Mouse (Mus musculus) neural tube, embryonic 13.5 days (tissue): ENCODE measurements at regions not wholly inside any gene's neighbourhood (a gene's known extent, or its start where the extent isn't known, plus 50 kb on each side); places are given as distances from the start of the nearest gene placed in this dataset.

Experiments
- ATAC-seq: fragments of 200-750 bp; cut with Nextera tagmentation; 2 replicates; pipeline ENCODE4 v1.8.0; 2017; ENCODE audit warnings: low read depth, mild to moderate bottlenecking, moderate TSS enrichment, moderate library complexity
- H3K27ac ChIP-seq: fragments of 300-500 bp; sonication (generic); replicated peaks from 2 replicates; pipeline ENCODE4 v1.5.1; 2015; ENCODE audit warnings: moderate library complexity, mild to moderate bottlenecking, inconsistent platforms
- H3K27me3 ChIP-seq: fragments of 300-500 bp; sonication (generic); 2 replicates; pipeline ENCODE4 v1.6.1; 2015; ENCODE audit warnings: mild to moderate bottlenecking, inconsistent platforms
- H3K36me3 ChIP-seq: fragments of 300-500 bp; sonication (generic); 2 replicates; pipeline ENCODE4 v1.6.1; 2015; ENCODE audit warnings: mild to moderate bottlenecking, inconsistent platforms
- H3K4me1 ChIP-seq: fragments of 300-500 bp; sonication (generic); replicated peaks from 2 replicates; pipeline ENCODE4 v1.6.1; 2015; ENCODE audit warnings: inconsistent platforms
- H3K4me2 ChIP-seq: fragments of 300-500 bp; sonication (generic); 2 replicates; pipeline ENCODE4 v1.6.1; 2015; ENCODE audit warnings: inconsistent platforms, mild to moderate bottlenecking, moderate library complexity
- H3K4me3 ChIP-seq: fragments of 300-500 bp; sonication (generic); 2 replicates; pipeline ENCODE4 v1.5.1; 2015; ENCODE audit warnings: mild to moderate bottlenecking, inconsistent platforms
- H3K9ac ChIP-seq: fragments of 300-500 bp; sonication (generic); 2 replicates; pipeline ENCODE4 v1.6.1; 2015; ENCODE audit warnings: moderate library complexity, mild to moderate bottlenecking, inconsistent platforms
- H3K9me3 ChIP-seq: fragments of 300-500 bp; sonication (generic); 2 replicates; pipeline ENCODE4 v1.6.1; 2016; ENCODE audit warnings: inconsistent platforms
- WGBS: fragments of 180-500 bp; shearing (Covaris S2); methylation state at CpG from one replicate; pipeline ENCODE4 v1.1.7; 2015; 5-methylcytosine and 5-hydroxymethylcytosine counted together

GRCm38 (mm10) chr19:59646656-59647055, 188.5 kb downstream of the Emx2 start:
- H3K36me3 ChIP-seq = no peaks in the 10 kb centered on the region
- ATAC-seq = peak; percentile 19; the same call in 1 of the 2 replicates
- WGBS = 32% methylated on average over 7 of the region's 7 CpGs
- no peak overlapping the region for H3K27ac ChIP-seq
- no peaks in the 10 kb centered on the region for H3K9me3 ChIP-seq
- H3K9ac ChIP-seq = no peak overlapping the region
- no peak overlapping the region for H3K4me2 ChIP-seq
- peaks cover 26% of the 10 kb centered on the region for H3K4me1 ChIP-seq
- no peaks in the 10 kb centered on the region for H3K27me3 ChIP-seq
- no peak overlapping the region for H3K4me3 ChIP-seq

GRCm38 (mm10) chr19:59649421-59649820, 191.2 kb downstream of the Emx2 start:
- no peak overlapping the region for H3K9ac ChIP-seq
- no peak for ATAC-seq
- WGBS = 62% methylated on average over 5 of the region's 5 CpGs

GRCm38 (mm10) chr19:59650611-59651329, 192.6 kb downstream of the Emx2 start:
- Histone ChIP-seq H3K27ac (no peak overlapping the region), H3K36me3 (no peaks in the 10 kb centered on the region), H3K9me3 (no peaks in the 10 kb centered on the region), H3K27me3 (no peaks in the 10 kb centered on the region), H3K9ac (no peak overlapping the region), H3K4me2 (no peak overlapping the region), H3K4me1 (peaks cover 26% of the 10 kb centered on the region), H3K4me3 (no peak overlapping the region)
- WGBS = 68% methylated on average over 10 of the region's 10 CpGs
- no peak for ATAC-seq

More at GRCm38 (mm10) chr19:59649421-59649820, 191.2 kb downstream of the Emx2 start:
- Histone ChIP-seq H3K36me3 (no peaks in the 10 kb centered on the region), H3K4me1 (peaks cover 26% of the 10 kb centered on the region), H3K4me3 (no peak overlapping the region), H3K27me3 (no peaks in the 10 kb centered on the region), H3K27ac (no peak overlapping the region), H3K9me3 (no peaks in the 10 kb centered on the region), H3K4me2 (no peak overlapping the region)

- 50% methylated on average over 18 of the region's 18 CpGs for WGBS
- no peaks in the 10 kb centered on the region for H3K27me3 ChIP-seq
- ATAC-seq = no peak
Measured at GRCm38 (mm10) chr19:59653631-59654367, 195.6 kb downstream of the Emx2 start.

GRCm38 (mm10) chr19:59655321-59655720, 197.1 kb downstream of the Emx2 start:
- no peak overlapping the region for H3K27ac ChIP-seq
- no peak overlapping the region for H3K4me2 ChIP-seq
- no peaks in the 10 kb centered on the region for H3K36me3 ChIP-seq
- ATAC-seq = no peak
- 98% methylated on average over 2 of the region's 2 CpGs for WGBS
- no peak overlapping the region for H3K4me3 ChIP-seq
- H3K9me3 ChIP-seq = no peaks in the 10 kb centered on the region
- peaks cover 10% of the 10 kb centered on the region for H3K4me1 ChIP-seq
- H3K9ac ChIP-seq = no peak overlapping the region
- no peaks in the 10 kb centered on the region for H3K27me3 ChIP-seq

More at GRCm38 (mm10) chr19:59653631-59654367, 195.6 kb downstream of the Emx2 start:
- Histone ChIP-seq H3K36me3 (no peaks in the 10 kb centered on the region), H3K9me3 (no peaks in the 10 kb centered on the region), H3K9ac (no peak overlapping the region), H3K4me2 (no peak overlapping the region), H3K27ac (no peak overlapping the region), H3K4me3 (no peak overlapping the region), H3K4me1 (peaks cover 19% of the 10 kb centered on the region)

GRCm38 (mm10) chr19:59669793-59670192, 211.6 kb downstream of the Emx2 start:
- no peak overlapping the region for H3K4me2 ChIP-seq
- no peak for ATAC-seq
- no peaks in the 10 kb centered on the region for H3K27me3 ChIP-seq
- no peak overlapping the region for H3K4me3 ChIP-seq
- H3K9ac ChIP-seq = no peak overlapping the region
- no peak overlapping the region for H3K27ac ChIP-seq
- H3K4me1 ChIP-seq = no peaks in the 10 kb centered on the region
- no peaks in the 10 kb centered on the region for H3K36me3 ChIP-seq
- no peaks in the 10 kb centered on the region for H3K9me3 ChIP-seq

GRCm38 (mm10) chr19:59673537-59673936, 215.4 kb downstream of the Emx2 start:
- no peak overlapping the region for H3K4me3 ChIP-seq
- H3K4me1 ChIP-seq = no peaks in the 10 kb centered on the region
- H3K36me3 ChIP-seq = no peaks in the 10 kb centered on the region
- no peak overlapping the region for H3K9ac ChIP-seq
- ATAC-seq = no peak
- H3K4me2 ChIP-seq = no peak overlapping the region
- no peaks in the 10 kb centered on the region for H3K9me3 ChIP-seq
- H3K27ac ChIP-seq = no peak overlapping the region
- no peaks in the 10 kb centered on the region for H3K27me3 ChIP-seq

GRCm38 (mm10) chr19:59679191-59679590, 221.0 kb downstream of the Emx2 start:
- H3K4me2 ChIP-seq = no peak overlapping the region
- no peaks in the 10 kb centered on the region for H3K36me3 ChIP-seq
- H3K9ac ChIP-seq = no peak overlapping the region
- H3K4me1 ChIP-seq = no peaks in the 10 kb centered on the region
- ATAC-seq = no peak
- H3K4me3 ChIP-seq = no peak overlapping the region
- no peaks in the 10 kb centered on the region for H3K9me3 ChIP-seq
- 53% methylated on average over 7 of the region's 7 CpGs for WGBS
- no peaks in the 10 kb centered on the region; the same call in 1 of the 2 replicates for H3K27me3 ChIP-seq
- no peak overlapping the region for H3K27ac ChIP-seq

- no peak overlapping the region for H3K27ac ChIP-seq
- H3K4me1 ChIP-seq = no peaks in the 10 kb centered on the region
- H3K9me3 ChIP-seq = no peaks in the 10 kb centered on the region
- no peak overlapping the region for H3K4me2 ChIP-seq
- H3K27me3 ChIP-seq = no peaks in the 10 kb centered on the region; the same call in 1 of the 2 replicates
- H3K4me3 ChIP-seq = no peak overlapping the region
- no peaks in the 10 kb centered on the region for H3K36me3 ChIP-seq
- H3K9ac ChIP-seq = no peak overlapping the region
- 93% methylated on average over 4 of the region's 4 CpGs for WGBS
- ATAC-seq = no peak
Measured at GRCm38 (mm10) chr19:59680356-59680755, 222.2 kb downstream of the Emx2 start.

GRCm38 (mm10) chr19:59684292-59684691, 226.1 kb downstream of the Emx2 start:
- Histone ChIP-seq H3K4me2 (no peak overlapping the region), H3K9me3 (no peaks in the 10 kb centered on the region), H3K4me3 (no peak overlapping the region), H3K4me1 (peaks cover 10% of the 10 kb centered on the region; the same call in 1 of the 2 replicates), H3K27ac (no peak overlapping the region), H3K27me3 (peaks cover 3% of the 10 kb centered on the region; the same call in 1 of the 2 replicates), H3K36me3 (no peaks in the 10 kb centered on the region), H3K9ac (no peak overlapping the region)
- ATAC-seq = no peak
- WGBS = 83% methylated on average over 7 of the region's 7 CpGs

GRCm38 (mm10) chr19:59685826-59686717, 227.9 kb downstream of the Emx2 start:
- Histone ChIP-seq H3K4me1 (peaks cover 18% of the 10 kb centered on the region), H3K36me3 (no peaks in the 10 kb centered on the region), H3K9ac (no peak overlapping the region), H3K27me3 (0 out of 2 replicates have a peak, but pooled peaks cover 3% of the 10 kb centered on the region), H3K27ac (no peak overlapping the region), H3K4me3 (no peak overlapping the region), H3K9me3 (no peaks in the 10 kb centered on the region), H3K4me2 (no peak overlapping the region)
- no peak for ATAC-seq
- WGBS = 54% methylated on average over 19 of the region's 19 CpGs

- Histone ChIP-seq H3K27me3 (0 out of 2 replicates have a peak, but pooled peaks cover 3% of the 10 kb centered on the region), H3K9ac (no peak overlapping the region), H3K9me3 (no peaks in the 10 kb centered on the region), H3K36me3 (no peaks in the 10 kb centered on the region), H3K4me1 (peaks cover 28% of the 10 kb centered on the region), H3K4me2 (no peak overlapping the region), H3K27ac (no peak overlapping the region), H3K4me3 (no peak overlapping the region)
- no peak for ATAC-seq
- 86% methylated on average over 7 of the region's 7 CpGs for WGBS
Measured at GRCm38 (mm10) chr19:59687206-59687605, 229.0 kb downstream of the Emx2 start.
